Mouse (Mus musculus) activated CD4-positive, CD25-positive, alpha-beta regulatory T cell, adult 9 weeks (primary cell): ENCODE data around the gene Olfr1280. TPM values are rescaled to one million over a fixed set of nuclear protein-coding genes. Genes with fewer than 3 reads are reported as not detected.

ENCODE experiments used
- polyA plus RNA-seq: library from polyadenylated mRNA; unstranded; fragments of 100-300 nt; shearing (Covaris generic); gene quantifications from one replicate; pipeline ENCODE4 v1.2.1, GENCODE M21; 2017

The Olfr1280 gene
- polyA plus RNA-seq: not detected

DNA sequence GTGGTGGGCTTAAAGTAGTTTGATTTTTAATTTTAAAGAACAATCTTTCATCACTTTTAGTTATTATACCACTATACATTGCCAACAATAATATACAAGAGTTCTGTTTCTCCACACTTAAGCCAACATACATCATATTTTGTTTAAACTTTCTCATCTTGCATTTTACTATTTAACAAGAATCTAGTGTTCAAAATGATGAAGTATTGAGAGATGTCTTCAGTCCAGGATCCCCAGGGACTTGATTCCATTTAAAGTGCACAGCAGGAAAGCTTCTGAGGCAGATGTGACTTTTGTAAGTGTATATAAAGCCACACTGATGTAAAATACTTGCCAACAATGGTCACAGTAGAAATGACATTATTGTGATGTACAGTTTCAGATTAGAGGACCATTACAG, at the start of gene Olfr1280:
Gene Olfr1280 (plus strand): TSS at position 301 of the 400 bp plus-strand sequence.

DNA sequence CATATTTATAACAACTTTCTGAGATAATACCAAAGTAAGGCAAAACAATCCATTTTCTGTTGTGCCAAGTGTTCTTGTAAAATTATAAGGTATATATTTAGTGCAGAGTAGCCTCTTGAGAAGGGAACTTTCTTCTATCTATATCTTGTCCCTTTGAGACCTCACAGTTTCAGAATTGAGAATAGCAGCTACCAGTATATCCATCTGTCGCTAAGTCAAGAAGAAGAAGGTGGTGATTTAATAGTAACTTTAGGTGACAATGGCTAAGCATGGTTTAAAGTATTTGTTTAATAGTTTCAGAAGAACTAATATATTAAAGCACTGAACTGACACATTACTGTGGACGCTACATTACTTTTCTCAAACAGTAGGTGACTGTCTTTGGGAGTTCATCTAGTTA, 39.8 kb upstream of the Olfr1280 start, which contains the start of gene Olfr1277:
Gene Olfr1277 (minus strand): TSS at position 101 of the 400 bp plus-strand sequence.

DNA sequence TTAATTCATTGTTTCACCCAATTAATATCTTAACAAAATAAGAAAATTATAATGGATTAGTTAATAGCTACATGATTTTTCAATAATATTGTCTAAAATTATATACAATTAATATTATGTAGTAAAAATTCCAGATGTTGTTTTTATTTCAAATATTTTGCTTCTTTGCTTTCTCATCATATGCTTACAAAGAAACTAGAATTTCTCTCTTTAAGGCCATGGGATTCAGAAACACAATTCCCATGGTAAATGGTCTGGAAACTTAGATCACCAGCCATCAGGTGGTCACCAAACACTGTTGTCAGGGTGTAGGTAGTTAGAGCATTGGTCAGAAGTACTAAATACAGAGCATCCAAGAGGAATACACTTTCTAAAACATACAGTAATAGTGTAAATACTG, 24.0 kb upstream of the Olfr1280 start, which contains the start of gene Olfr1278:
Gene Olfr1278 (plus strand): TSS at position 301 of the 400 bp plus-strand sequence.

DNA sequence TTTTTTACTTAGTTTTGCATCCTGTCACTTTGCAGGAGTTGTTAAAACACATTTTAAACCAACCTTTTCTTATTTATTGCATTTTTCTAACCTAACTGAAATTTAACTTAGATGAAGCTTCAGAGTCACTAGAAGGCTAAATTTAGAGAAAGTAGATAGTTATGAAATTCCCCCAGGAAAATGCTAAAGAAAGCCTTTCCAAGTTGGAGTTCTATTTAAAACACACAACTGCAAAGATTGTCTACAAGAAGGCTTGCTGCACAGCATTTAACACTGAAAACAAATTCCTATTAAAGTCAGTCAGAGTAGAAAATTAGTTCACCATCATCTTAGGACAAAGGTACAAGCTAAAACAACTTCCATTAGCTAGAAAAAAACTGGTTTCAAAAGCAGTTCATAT, 13.4 kb upstream of the Olfr1280 start, which contains the start of gene Olfr1279:
Gene Olfr1279 (plus strand): TSS at position 262 of the 400 bp plus-strand sequence.

DNA sequence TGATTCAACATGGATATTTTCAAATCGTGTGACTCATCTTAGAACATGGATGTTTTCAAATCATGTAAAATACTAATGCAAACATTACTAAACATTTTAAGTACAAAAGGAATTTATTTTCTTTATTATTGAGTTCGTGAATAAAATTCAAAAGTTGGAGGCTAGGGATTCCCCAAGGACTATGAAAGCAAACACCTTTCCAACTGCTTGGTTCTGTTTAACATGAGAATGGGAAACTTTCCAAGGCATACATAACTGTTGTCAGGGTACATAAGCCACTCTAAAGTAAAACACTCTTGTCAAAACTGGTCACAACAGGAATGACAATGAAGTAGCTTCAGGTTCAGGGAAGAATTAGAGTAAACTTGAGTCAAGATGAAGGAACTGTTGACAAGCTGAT, 12.4 kb downstream of the Olfr1280 start, which contains the start of gene Olfr1281:
Gene Olfr1281 (plus strand): TSS at position 301 of the 400 bp plus-strand sequence.

DNA sequence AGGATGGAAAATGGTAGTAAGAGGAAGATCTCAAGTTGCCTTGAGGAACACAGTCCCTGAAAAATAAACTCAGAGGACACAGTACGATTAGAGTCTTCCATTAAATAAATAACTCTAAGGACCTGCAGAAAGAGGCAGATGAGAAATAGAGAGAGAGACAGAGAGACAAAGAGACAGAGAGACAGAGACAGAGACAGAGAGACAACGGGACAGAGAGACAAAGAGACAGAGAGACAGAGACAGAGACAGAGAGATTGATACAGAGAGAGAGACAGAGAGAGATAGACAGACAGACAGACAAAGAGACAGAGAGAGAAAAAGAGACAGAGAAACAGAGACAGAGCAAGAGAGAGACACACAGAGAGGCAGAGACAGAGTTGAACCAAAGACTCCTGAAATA, 22.2 kb downstream of the Olfr1280 start, which contains the start of gene Olfr1282:
Gene Olfr1282 (minus strand): TSS at position 101 of the 400 bp plus-strand sequence.

DNA sequence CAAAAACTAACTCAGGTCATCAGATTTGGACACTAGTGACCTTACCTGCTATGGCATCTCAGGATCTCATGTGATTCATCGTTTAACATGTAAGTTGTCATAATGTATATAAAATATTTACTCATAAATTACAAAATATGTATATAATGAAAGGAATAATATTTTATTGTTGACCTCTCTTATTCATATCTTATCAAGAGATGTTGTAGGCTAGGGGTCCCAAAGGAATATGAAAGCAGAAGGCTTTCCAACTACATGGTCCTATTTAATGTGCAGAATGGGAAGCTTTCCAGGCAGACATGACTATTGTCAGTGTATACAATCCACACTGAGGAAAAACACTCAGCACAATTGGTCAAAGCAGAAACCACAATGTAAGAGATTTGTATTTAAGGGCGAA, 52.7 kb downstream of the Olfr1280 start, which contains the start of gene Olfr1283:
Gene Olfr1283 (plus strand): TSS at position 301 of the 400 bp plus-strand sequence.

DNA sequence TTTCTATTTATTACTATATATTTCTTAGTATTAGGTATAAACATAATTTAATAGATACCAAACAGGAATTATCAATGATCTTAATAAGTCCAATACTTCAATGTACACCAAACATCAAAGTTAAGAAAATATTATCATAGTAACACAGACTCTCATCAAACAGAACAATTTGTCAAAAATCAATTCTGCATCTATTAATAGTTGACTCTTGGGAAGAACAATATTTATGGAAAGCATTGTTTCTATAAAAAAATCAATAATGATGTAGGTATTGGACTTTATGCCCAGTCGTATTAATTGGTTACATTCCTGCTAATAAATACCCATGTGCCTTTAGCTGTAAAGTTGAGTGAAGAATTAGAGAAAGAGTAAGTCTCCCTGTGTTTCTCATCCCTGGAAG, 61.4 kb downstream of the Olfr1280 start, which contains the start of gene Olfr1284:
Gene Olfr1284 (plus strand): TSS at position 301 of the 400 bp plus-strand sequence.

Other genes starting within 250 kb of the Olfr1280 start
- not detected for gene Gm13941, start 208.0 kb upstream of the Olfr1280 start, polyA plus RNA-seq
- gene Gm15130, start 161.1 kb upstream of the Olfr1280 start, polyA plus RNA-seq: not detected
- gene 4930430A15Rik, start 84.4 kb upstream of the Olfr1280 start, polyA plus RNA-seq: not detected
- gene Olfr1275, start 78.7 kb upstream of the Olfr1280 start, polyA plus RNA-seq: not detected
- not detected for gene Olfr1276, start 59.5 kb upstream of the Olfr1280 start, polyA plus RNA-seq
- gene Olfr1277, start 39.9 kb upstream of the Olfr1280 start, polyA plus RNA-seq: not detected
- gene Olfr1278, start 23.9 kb upstream of the Olfr1280 start, polyA plus RNA-seq: not detected
- not detected for gene Olfr1279, start 13.4 kb upstream of the Olfr1280 start, polyA plus RNA-seq
- not detected for gene Olfr1281, start 12.5 kb downstream of the Olfr1280 start, polyA plus RNA-seq
- not detected for gene Olfr1282, start 22.1 kb downstream of the Olfr1280 start, polyA plus RNA-seq
- gene Olfr1283, start 52.8 kb downstream of the Olfr1280 start, polyA plus RNA-seq: not detected
- gene Olfr1284, start 61.5 kb downstream of the Olfr1280 start, polyA plus RNA-seq: not detected
- not detected for gene Olfr1286, start 109.1 kb downstream of the Olfr1280 start, polyA plus RNA-seq
- not detected for gene Olfr1287, start 135.1 kb downstream of the Olfr1280 start, polyA plus RNA-seq
- gene Olfr1288, start 160.1 kb downstream of the Olfr1280 start, polyA plus RNA-seq: not detected
- not detected for gene Olfr1289, start 166.8 kb downstream of the Olfr1280 start, polyA plus RNA-seq
- not detected for gene Olfr1290, start 179.8 kb downstream of the Olfr1280 start, polyA plus RNA-seq
- gene Olfr1291-ps1, start 183.2 kb downstream of the Olfr1280 start, polyA plus RNA-seq: not detected
- not detected for gene Olfr1293-ps, start 211.2 kb downstream of the Olfr1280 start, polyA plus RNA-seq
- gene Olfr1294, start 226.3 kb downstream of the Olfr1280 start, polyA plus RNA-seq: not detected